Mouse (Mus musculus) liver, embryonic 14.5 days (tissue): Measurements from ENCODE around the gene H2-DMa.

Experiments
- CTCF ChIP-seq: IDR thresholded peaks from 2 replicates; pipeline ENCODE4 v1.5.1; 2016; ENCODE audit warnings: antibody characterized with exemption, low read depth, control low read depth
- EP300 ChIP-seq: IDR thresholded peaks from 2 replicates; pipeline ENCODE4 v1.6.1; 2016; ENCODE audit warnings: antibody characterized with exemption, low read depth

DNA sequence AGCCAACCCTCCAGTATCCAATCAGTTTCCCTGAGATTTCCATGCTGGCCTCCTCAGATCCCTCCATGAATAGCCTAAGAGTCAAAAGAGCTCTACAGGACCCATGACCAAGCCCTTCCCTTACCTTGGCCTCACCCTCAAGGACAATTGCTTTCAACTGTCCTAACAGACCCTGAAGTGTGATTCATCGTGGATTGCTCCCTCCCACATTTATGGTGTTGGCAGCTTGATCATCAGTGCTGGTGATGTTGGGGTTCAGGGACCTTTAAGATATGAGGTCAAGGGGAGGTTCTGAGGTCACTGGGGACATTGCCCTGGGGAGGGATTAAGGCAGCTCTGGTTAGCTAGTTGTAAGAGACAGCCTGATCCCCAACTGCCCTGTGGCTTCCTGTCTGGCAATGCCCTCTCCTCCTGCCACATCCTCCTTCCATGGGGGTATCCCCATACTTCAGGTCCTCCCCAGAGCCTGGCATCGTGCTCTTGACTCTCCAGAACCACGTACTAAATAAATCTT is 22.8 kb upstream of the H2-DMa start:
- TF ChIP-seq EP300 (no peak), CTCF (no peak)
